Mouse (Mus musculus): ENCODE data around the gene Cmc1.
A peak's percentile ranks its signal among the peaks of the same experiment; 100 is the strongest.

DNA sequence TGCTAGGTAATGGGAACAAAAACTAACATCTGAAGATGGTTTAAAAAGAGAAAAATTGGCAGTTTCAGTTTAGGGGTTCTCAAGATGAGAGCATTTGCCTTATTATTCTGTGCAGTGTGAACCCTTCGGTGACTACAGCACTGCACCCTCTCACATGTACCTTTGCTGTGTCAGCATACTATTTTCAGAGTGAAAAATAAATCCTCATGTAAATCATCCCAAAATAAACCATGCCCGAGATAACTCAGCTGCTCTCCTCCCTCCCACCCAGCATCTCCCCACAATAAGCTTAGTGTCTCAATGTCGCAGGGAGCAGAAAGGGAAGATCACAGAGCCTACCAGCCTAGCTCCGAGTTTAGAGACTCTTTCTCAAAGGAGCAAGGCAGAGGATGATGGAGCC is 23.1 kb upstream of the Cmc1 start:
- TF ChIP-seq CTCF (conservative IDR thresholded peaks at IDR 0.05 in 1 of 2, IDR thresholded peaks at IDR 0.05 in 1 of 2; ENCODE audit: low read depth in 2 of 2, low read length in 2 of 2) (no peak), KAT2A (IDR thresholded peaks at IDR 0.05; ENCODE audit: insufficient replicate concordance, low read length) (no peak), SIN3A (IDR thresholded peaks at IDR 0.05; ENCODE audit: low read length) (no peak), JUND (conservative IDR thresholded peaks at IDR 0.05; ENCODE audit: low read depth, low read length) (no peak), POLR2A (IDR thresholded peaks at IDR 0.05; ENCODE audit: low read depth, low read length) (no peak), ZMIZ1 (IDR thresholded peaks at IDR 0.05; ENCODE audit: low read depth, low read length) (no peak), EP300 (IDR thresholded peaks at IDR 0.05; ENCODE audit: low read length) (peak; percentile 9; the same call in 1 of the 2 replicates), GABPA (IDR thresholded peaks at IDR 0.05; ENCODE audit: insufficient replicate concordance, low read depth, low read length) (no peak)
